Mouse (Mus musculus) A20 (cell line): ENCODE measurements around the gene Dnm1.
"Not testable (repeated sequence)": the region's sequence is repeated elsewhere in the genome, so short reads cannot be mapped to it uniquely, and the experiment has no call there.

Experiments used
- DNase-seq: peaks from one replicate; pipeline ENCODE4 v3.0.0-alpha.2; 2011; ENCODE audit warnings: low read depth, low spot score

The Dnm1 gene

DNA sequence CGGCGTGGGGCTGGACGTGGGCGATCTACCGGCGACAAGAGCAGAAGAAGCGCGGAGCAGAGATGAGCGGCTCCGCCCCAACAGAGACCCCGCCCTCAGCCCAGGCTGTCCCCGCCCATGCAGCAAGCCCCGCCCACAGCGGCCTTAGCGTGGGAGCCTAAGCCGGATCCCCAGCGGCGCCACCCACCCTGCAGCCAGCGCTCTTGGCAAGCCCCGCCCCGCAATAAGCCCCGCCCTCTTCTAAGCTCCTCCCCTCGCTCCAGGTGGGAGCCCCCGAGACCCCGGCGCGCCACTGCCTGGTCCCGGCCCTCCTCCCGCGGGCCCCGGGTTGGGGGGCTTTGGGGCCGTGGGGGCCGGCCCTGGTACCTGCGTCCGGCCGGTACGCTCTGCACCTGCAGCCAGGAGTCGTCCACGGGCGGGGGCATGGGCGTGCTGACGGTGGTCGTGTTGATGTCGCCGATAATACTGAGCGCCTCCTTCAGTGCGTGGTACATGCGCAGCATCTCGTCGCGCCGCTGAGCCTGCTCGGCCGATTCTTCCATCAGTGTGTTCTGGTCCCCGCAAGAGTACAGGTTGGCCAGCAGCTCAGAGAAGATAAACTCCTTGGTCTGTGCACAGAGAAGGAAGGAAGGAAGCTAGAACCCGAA, 40.7 kb downstream of the Dnm1 start:
- peak; percentile 89 for DNase-seq

DNA sequence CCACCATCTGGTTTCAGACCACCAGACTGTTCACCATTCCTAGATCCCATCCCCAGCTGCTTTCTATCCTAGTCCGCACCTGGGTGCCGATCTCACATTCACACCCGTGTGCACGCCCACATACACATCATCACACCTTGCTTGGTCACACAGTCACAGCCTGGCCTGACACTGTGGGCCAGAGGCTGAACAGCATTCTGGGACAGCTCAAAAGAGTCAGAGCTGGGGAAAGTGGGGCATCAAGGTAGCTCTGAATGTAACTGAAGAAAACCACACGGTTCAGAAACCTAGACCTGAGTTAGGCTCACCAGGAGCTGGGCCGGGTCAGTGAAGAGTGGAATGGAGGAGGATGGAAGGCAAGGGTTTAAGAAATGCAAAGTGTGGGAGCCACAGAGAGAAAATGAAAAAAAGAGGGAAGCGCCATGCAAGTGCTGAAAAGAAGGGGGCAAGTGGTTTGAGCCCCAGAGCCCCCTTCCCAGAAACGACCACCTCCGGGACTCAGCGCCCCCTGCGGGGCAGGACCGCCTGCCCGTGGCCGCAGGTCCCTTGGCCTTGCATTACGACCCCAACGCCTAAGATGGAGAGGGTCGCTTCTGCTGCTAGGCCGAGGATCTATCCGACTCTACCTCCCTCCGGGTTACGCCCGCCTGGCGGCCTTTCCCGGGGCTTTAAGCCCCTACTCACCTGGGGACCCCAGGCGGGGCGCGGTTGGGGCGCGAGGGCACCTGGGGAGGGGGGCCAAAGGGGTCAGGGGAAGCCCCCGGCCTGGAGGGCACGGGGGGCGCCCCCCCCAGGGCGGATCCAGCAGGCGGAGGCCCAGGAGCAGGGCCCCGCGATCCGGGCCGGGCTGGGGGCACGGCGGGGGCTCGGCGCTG, 41.5 kb downstream of the Dnm1 start:
- peak; percentile 32 for DNase-seq

GRCm38 (mm10) chr2:32310096-32310845, 42.9 kb downstream of the Dnm1 start:
- peak; percentile 43 for DNase-seq

- DNase-seq: no peak
Observed at GRCm38 (mm10) chr2:32308870-32309568, 44.1 kb downstream of the Dnm1 start.

DNA sequence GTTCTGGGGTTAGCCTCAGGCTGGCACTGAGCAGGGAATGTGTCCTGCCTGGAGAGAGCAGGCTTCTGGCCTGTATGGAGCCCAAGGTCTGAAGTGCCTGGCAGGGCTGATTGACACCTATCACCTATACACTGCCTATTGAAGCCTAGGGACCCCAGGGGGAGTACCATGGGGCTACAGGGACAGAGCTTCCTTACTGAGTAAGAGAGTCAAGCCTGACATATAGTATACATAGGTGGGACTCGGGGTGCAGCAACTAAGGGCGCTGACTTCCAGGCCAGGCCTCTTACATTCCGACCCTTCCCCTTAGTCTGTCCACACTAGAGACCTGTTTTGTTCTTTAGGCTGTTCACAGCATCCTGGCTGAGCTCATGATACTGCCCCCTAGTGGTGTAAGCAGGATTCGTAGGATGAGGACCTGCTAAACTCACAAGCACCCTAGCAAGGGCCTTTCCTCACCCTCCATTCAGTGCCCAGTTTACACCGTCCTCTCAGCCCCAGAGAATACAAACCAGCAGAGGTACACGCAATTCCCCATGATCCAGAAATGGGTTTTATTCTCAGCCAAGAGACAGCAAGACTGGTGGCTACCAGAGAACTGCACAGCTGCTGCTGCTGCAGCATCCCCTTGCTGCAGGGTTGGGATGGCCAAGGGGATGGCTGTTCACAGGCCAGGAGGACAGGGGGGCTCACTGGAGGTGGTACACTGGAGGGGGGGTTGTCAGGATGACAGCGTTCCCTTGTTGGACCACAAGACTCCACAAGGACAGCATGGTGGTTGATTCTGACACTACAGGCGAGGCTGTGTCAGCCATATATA, 45.0 kb downstream of the Dnm1 start:
- peak; percentile 69 for DNase-seq

DNA sequence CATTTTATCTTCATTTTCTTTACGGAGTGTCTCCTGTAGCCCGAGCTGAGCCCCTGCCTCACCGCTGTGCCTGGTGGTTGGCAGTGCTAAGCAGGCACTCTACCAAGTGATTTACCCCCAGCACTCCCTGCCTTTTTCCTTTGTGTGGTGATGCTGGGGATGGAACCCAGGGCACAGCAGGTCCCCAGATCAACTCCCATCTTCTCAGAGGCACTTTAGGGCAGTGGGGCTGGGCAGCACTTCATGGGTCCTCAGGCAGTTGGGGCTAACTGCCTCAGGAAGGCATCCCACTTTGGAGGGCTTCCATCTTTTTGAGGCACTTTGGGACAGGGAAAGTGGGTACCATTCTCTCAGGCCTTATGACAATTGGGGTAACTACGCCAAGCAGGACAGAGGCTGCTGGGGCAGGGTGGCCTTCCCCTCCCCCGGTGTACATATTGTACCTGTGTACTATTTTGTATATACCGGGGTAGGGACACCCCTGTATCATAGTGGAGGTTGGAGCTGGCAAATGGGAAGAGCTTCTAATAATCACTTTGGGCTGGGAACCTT, 45.8 kb downstream of the Dnm1 start:
- DNase-seq: no peak

DNA sequence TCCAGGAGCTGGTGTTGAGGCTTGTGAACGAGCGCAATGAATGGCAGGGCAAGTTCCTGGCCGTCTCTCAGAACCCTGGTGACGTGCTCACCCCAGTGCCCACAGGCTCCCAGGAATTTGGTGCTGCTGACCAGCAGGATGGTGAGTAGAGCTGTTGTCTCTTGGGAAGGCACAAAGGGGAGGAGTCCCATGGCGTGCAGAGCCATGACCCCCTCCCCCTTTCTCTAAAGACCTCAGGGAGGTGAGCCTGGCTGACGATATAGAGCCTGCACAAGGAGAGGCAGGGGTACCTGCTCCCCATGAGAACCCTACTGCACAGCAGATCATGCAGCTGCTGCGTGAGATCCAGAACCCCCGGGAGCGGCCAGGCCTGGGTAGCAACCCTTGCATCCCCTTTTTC, 47.0 kb downstream of the Dnm1 start:
- no peak for DNase-seq

- no peak for DNase-seq
Observed at GRCm38 (mm10) chr2:32305668-32306067, 47.5 kb downstream of the Dnm1 start.

DNA sequence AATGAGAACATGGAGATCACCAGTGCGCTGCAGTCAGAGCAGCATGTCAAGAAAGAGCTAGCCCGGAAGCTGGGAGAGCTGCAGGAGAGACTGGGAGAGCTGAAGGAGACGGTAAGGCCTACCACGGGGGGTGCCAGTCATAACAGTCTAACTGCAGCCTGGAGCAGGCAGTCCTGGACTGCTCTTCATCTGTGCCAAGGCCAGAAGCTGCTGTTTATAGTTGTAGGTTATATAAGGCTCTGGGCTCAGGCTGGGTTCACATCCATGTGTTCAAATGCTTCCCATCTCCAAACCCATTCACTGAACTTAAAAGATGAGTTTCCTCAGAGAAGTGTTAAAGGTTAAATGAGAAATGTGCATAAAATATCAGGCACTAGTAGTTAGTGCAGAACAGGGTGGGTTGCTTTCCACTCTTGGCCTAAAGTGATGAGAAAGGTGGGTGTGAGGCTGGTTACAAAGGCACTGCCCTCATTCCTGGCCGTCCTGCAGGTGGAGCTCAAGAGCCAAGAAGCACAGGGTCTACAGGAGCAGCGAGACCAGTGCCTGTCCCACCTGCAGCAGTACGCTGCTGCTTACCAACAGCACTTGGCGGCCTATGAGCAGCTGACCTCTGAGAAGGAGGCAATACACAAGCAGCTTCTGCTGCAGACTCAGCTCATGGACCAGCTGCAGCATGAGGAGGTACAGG, 48.8 kb downstream of the Dnm1 start:
- peak; percentile 59 for DNase-seq

DNA sequence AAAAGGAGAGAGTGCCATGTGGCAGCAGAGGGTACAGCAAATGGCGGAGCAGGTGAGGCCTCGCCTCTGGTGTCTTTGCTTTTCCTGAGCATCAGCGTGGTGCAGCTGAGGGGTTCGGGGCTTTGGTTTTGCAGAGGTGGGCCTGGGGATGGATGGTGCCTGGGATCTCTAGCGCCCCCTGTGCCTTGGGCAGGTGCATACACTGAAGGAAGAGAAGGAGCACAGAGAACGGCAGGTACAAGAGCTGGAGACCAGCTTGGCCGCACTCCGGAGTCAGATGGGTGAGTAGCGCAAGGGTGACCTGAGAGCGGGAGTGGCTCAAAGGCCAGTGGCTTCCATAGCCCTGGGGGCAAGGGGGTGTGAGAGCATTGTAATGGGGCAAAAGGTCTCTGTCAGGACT, 50.2 kb downstream of the Dnm1 start:
- DNase-seq: no peak

DNA sequence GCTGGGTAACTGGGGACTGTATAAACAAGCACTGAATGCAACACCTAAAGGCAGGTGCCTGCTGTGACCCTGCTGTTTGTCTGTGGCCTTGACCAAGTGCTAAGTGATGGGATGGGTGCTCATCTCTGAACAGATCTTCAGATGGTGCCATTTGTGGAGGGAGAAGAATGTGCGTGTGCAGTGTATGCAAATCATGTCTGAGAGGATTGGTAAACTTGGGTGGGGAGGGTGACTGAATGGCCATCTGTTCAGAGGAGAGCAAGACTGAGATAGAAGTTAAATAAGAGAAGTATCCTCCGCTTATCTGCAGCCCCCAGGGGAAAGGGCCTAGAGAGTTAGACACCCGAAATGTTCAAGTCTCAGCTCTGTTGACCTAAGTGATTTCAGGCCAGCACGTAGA, 53.7 kb downstream of the Dnm1 start:
- DNase-seq: peak; percentile 41

- DNase-seq: not testable (repeated sequence)
Observed at GRCm38 (mm10) chr2:32295842-32296241, 57.3 kb downstream of the Dnm1 start.

DNA sequence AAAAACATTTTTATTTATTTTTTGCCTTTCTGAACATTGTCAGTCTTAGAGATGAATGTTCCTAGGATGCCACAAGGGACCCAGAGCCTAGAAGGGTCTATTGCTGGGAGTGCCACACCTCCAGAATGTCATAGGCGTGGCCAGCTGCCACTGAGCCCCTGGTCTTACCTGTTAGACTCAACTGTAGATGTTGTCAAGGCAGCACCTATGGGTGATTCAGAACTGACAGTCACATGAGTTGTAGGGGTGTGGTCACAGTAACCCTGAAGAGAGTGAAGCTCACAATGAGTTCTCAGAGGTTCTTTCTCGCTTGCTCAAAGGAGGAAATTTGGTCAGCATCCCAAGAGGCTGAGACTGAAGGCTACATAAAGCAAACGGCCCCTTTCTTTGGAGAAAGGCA, 57.9 kb downstream of the Dnm1 start:
- DNase-seq: no peak

DNA sequence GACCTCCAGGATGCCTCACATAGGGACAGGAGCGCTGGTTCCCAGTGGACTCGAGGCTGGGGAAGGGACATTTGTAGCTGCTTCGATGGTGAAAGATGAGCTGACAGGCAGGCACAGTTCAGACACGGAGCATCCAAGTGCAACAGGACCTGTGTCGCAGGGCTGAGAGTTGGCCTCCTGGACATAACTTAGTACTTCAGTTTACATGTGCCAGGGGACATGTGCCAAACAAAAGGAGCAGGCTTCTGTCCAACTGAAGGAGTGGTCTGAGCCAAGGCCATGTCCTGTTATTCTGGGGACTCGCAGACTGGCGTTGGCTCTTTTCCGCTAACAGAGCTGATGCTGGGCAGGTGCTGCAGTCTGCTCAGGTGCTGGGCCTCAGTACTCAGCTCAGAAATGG, 58.8 kb downstream of the Dnm1 start:
- no peak for DNase-seq

- peak; percentile 84 for DNase-seq
Observed at GRCm38 (mm10) chr2:32289578-32289977, 63.6 kb downstream of the Dnm1 start.

DNA sequence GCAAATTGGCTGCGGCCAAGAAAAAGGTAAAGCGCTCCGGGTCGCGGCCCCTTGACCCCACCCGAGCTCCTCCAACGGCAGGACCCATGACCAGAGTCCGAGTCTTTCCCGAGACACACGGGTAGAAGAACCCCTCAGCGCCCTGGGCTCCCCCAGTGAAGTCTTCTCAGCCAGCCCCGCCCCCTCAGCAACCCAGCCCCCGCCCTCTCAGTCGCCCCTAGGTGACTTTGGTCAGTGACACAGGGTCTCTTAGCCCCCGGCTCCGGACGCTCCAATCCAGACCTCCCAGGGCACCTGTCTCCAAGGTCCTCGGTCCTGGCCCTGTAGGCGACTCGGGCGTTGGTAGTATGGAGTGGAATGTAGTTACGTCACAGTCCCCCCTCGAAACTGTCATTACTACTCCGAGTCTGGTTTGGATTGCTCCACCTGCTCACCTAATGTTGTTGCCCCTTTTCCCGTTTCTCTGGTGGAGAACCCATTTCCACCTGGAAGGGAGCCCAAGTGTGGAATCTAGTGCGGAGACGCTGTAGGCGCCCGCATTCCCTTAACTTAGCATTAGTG, 64.7 kb downstream of the Dnm1 start:
- no peak for DNase-seq

- DNase-seq: peak; percentile 100
Observed at GRCm38 (mm10) chr2:32287923-32288367, 65.2 kb downstream of the Dnm1 start, which contains the start of gene Swi5. Gene Swi5, minus strand, starts transcription at chr2:32288075.

DNA sequence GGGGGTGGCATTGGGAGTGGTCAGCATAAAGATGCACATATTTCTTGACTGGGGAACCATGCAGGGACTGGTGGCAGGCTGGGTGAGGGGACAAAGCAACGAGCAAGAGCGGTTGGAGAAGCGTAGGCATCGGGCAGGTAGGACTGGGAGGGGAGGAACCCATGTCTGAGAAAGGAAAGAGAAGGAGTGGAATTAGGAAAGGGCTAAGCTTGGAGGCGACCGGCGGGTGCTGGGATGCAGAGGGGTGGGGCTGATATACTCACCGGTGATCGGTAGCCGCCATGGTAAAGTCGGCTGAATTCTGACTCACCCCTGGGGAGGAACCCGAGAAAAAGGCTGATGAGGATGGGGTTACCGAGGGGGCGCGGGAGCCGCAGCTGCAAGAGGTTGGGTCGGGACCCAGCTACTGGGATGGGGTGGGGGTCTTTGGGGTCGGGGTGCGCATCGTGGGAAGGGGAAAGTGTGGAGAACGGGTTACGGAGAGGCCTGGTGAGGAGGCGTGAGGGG, 65.8 kb downstream of the Dnm1 start, which contains the start of gene Golga2:
TSS of gene Golga2 (plus strand) at position 51 of the 507 bp plus-strand sequence.
- DNase-seq: no peak

DNA sequence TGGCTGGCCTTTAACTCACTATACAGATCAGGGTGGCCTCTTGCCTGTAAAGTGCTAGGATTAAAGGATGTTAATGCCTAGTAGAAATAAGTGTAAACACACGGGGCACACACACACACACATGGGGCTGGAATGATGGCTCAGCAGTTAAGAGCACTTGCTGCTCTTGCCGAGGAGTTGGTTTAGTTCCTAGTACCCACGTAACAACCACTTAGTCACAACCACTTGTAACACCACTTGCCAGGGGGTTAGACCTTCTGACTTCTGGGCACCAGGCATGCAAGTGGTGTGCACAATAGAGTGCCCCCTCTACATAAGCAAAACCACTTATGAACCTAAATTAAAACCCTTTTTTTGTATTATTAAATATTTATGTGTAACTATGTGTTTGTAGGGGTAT, 69.2 kb downstream of the Dnm1 start:
- no peak for DNase-seq
